Mouse (Mus musculus): Measurements from ENCODE around the gene Aldh3b3. TPM values are rescaled to one million over a fixed set of nuclear protein-coding genes. Genes with fewer than 3 reads are reported as not detected.
A peak's percentile ranks its signal among the peaks of the same experiment; 100 is the strongest.
"Not testable (repeated sequence)": the region's sequence is repeated elsewhere in the genome, so short reads cannot be mapped to it uniquely, and the experiment has no call there.

Aldh3b3 gene
- polyA plus RNA-seq, 1 experiment from 2014 or later, result not detected

DNA sequence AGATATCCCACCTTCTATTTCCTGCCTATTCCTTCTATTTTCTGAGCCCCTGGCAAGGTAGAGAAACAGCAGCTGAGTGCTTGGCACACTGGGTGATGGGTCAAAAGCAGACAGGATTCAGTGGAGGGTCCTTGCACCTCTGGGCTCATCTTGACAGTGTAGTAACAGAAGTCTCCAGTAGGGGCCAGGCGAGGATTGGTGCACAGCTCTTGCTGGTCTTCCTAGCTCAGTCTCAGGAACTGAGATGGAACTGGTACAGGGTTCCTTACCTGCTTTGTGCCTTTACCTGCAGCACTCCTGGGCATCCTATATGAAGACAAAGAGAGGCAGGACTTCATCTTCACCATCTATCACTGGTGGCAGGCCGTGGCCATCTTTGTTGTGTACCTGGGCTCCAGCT lies 11.7 kb upstream of the Aldh3b3 start:
- H3K4me3 ChIP-seq (ENCODE audit: low read depth, low read length), result no peak overlapping the region
- DNase-seq (ENCODE audit: low spot score), result peak; percentile 79
- no peaks in the 10 kb centered on the region for H3K4me1 ChIP-seq (replicated peaks; ENCODE audit: control insufficient read depth, insufficient read depth, low read length)
- H3K9me3 ChIP-seq (ENCODE audit: control insufficient read depth, low read length), result no peaks in the 10 kb centered on the region
- no peak overlapping the region for H3K4me2 ChIP-seq (ENCODE audit: low read depth, low read length, severe bottlenecking)
- 19% methylated on average over 2 of the region's 2 CpGs for WGBS
- H3K27ac ChIP-seq (ENCODE audit: low read depth, low read length), result no peak overlapping the region
- no peak overlapping the region for H3K9ac ChIP-seq (ENCODE audit: low read length)
- H3K27me3 ChIP-seq (ENCODE audit: control insufficient read depth, insufficient read depth, low read length), result no peaks in the 10 kb centered on the region
- ATAC-seq (replicated peaks; ENCODE audit: low FRiP score), result 0 out of 2 replicates have a peak, but pooled peaks have one; percentile 27
- H3K36me3 ChIP-seq (ENCODE audit: control insufficient read depth, insufficient read depth, low read length), result no peaks in the 10 kb centered on the region

DNA sequence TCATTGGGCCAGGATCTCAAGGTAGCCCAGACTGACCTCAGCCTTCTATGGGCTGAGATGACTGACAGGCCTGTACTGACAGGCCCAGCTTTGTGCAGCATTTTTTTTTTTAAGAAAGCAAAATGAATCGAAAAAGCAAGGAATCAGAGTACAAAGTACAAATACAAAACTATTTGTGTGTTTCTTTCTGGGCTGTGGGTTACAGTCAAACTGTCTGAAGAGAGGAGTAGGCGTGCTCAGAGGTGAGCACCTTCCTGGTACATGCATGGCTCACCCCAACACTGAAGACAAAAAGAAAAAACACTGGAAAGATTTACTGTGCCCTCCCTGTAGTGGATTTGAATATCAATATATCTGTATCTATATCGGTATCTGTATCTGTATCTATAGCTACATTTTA lies 10.6 kb upstream of the Aldh3b3 start:
- 77% methylated on average over 3 of the region's 3 CpGs for WGBS
- Histone ChIP-seq H3K9me3 (ENCODE audit: control insufficient read depth, low read length) (no peaks in the 10 kb centered on the region), H3K4me3 (ENCODE audit: low read depth, low read length) (no peak overlapping the region), H3K4me2 (ENCODE audit: low read depth, low read length, severe bottlenecking) (no peak overlapping the region), H3K36me3 (ENCODE audit: control insufficient read depth, insufficient read depth, low read length) (no peaks in the 10 kb centered on the region), H3K9ac (ENCODE audit: low read length) (no peak overlapping the region), H3K4me1 (replicated peaks; ENCODE audit: control insufficient read depth, insufficient read depth, low read length) (no peaks in the 10 kb centered on the region), H3K27me3 (ENCODE audit: control insufficient read depth, insufficient read depth, low read length) (no peaks in the 10 kb centered on the region), H3K27ac (ENCODE audit: low read depth, low read length) (no peak overlapping the region)
- DNase-seq (ENCODE audit: low spot score) (no peak), ATAC-seq (replicated peaks; ENCODE audit: low FRiP score) (no peak)

DNA sequence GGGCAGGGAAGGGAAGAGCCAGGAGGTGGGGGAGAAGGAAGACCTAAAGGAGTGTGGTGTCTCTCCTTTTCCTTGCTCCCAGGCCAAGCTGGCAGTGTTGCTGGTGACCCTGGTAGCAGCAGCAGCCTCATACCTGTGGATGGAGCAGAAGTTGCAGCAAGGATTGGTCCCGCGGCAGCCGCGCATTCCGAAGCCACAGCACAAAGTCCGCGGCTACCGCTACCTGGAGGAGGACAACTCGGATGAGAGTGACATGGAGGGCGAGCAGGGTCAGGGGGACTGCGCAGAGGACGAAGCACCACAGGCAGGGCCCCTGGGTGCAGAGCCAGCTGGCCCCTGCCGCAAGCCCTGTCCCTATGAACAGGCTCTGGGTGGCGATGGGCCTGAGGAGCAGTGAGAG lies 9.9 kb upstream of the Aldh3b3 start:
- Histone ChIP-seq H3K27ac (ENCODE audit: low read depth, low read length) (no peak overlapping the region), H3K9me3 (ENCODE audit: control insufficient read depth, low read length) (no peaks in the 10 kb centered on the region), H3K9ac (ENCODE audit: low read length) (no peak overlapping the region), H3K4me2 (ENCODE audit: low read depth, low read length, severe bottlenecking) (no peak overlapping the region), H3K4me3 (ENCODE audit: low read depth, low read length) (no peak overlapping the region), H3K27me3 (ENCODE audit: control insufficient read depth, insufficient read depth, low read length) (no peaks in the 10 kb centered on the region), H3K4me1 (replicated peaks; ENCODE audit: control insufficient read depth, insufficient read depth, low read length) (no peaks in the 10 kb centered on the region), H3K36me3 (ENCODE audit: control insufficient read depth, insufficient read depth, low read length) (no peaks in the 10 kb centered on the region)
- WGBS, result 70% methylated on average over 14 of the region's 14 CpGs
- no peak for DNase-seq (ENCODE audit: low spot score)
- no peak for ATAC-seq (replicated peaks; ENCODE audit: low FRiP score)

DNA sequence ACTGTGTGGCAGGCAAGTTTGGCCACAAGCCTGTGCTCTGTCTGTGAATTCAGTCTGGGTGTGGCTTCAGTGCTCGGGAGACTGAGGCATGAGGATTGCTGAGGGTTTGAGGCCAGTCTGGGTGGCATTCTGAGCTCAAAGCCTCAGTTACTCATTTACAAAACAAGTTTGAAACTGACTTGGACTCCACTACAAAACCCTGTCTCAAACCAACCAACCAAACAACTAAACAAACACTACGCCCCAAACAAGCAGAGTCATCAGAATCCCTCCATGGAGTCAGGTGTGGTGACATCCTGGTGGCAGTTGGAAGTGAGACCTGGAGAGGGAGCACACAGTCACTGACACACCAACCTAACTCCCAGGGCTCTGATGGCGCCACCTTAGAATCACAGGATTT lies 8.1 kb upstream of the Aldh3b3 start:
- no peak overlapping the region; the same call in 1 of the 2 replicates for H3K9ac ChIP-seq (ENCODE audit: low read length)
- no peak overlapping the region for H3K27ac ChIP-seq (ENCODE audit: low read depth, low read length)
- no peaks in the 10 kb centered on the region for H3K4me1 ChIP-seq (replicated peaks; ENCODE audit: control insufficient read depth, insufficient read depth, low read length)
- H3K9me3 ChIP-seq (ENCODE audit: control insufficient read depth, low read length), result no peaks in the 10 kb centered on the region
- H3K27me3 ChIP-seq (ENCODE audit: control insufficient read depth, insufficient read depth, low read length), result no peaks in the 10 kb centered on the region
- 80% methylated on average over 3 of the region's 3 CpGs for WGBS
- H3K4me3 ChIP-seq (ENCODE audit: low read depth, low read length), result no peak overlapping the region
- H3K4me2 ChIP-seq (ENCODE audit: low read depth, low read length, severe bottlenecking), result no peak overlapping the region
- DNase-seq (ENCODE audit: low spot score) (no peak), ATAC-seq (replicated peaks; ENCODE audit: low FRiP score) (no peak)
- H3K36me3 ChIP-seq (ENCODE audit: control insufficient read depth, insufficient read depth, low read length), result no peaks in the 10 kb centered on the region

DNA sequence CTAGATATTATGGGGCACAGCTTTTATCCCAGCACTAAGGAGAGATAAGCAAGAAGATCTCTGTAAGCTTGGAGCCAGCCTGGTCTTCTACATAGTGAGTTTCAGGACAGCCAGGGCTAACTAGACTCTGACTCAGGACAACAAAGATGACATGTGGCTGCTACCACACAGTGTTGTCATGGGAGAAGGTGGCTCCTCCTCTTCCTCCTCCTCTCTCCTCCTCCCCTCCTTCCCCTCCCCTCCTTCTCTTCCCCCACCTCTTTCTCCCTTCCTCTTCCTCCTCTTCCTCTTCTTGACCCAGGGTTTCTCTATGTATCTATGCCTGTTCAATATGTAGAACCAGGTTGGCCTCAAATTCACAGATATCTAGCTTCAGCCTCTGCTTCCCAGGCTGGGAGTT lies 7.0 kb upstream of the Aldh3b3 start:
- no peak overlapping the region for H3K4me2 ChIP-seq (ENCODE audit: low read depth, low read length, severe bottlenecking)
- H3K27me3 ChIP-seq (ENCODE audit: control insufficient read depth, insufficient read depth, low read length), result no peaks in the 10 kb centered on the region
- DNase-seq (ENCODE audit: low spot score) (no peak), ATAC-seq (replicated peaks; ENCODE audit: low FRiP score) (no peak)
- no peak overlapping the region for H3K9ac ChIP-seq (ENCODE audit: low read length)
- no peaks in the 10 kb centered on the region for H3K4me1 ChIP-seq (replicated peaks; ENCODE audit: control insufficient read depth, insufficient read depth, low read length)
- no peak overlapping the region for H3K27ac ChIP-seq (ENCODE audit: low read depth, low read length)
- no peaks in the 10 kb centered on the region for H3K36me3 ChIP-seq (ENCODE audit: control insufficient read depth, insufficient read depth, low read length)
- no peaks in the 10 kb centered on the region for H3K9me3 ChIP-seq (ENCODE audit: control insufficient read depth, low read length)
- H3K4me3 ChIP-seq (ENCODE audit: low read depth, low read length), result no peak overlapping the region

DNA sequence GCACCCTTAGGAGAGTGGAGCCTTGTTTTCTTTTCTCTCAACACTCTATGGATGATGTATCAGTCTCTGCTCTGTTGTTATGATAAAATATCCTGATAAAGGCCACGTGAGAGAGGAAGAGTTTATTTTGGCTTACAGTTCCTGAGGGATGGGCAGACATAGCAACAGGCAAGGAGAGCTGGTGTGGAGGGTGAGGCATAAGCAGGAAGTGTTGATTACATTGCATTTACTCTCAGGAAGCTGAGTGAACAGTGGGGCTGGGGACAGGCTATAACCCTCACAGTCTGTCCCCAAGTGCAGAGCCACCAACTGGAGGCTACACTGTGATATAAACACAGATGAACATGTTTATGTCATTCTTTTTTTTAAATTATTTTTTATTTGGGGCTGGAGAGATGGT lies 6.3 kb upstream of the Aldh3b3 start:
- WGBS, result 77% methylated on average over 1 of the region's 1 CpGs
- H3K9ac ChIP-seq (ENCODE audit: low read length), result no peak overlapping the region
- ATAC-seq (replicated peaks; ENCODE audit: low FRiP score), result no peak
- no peaks in the 10 kb centered on the region for H3K9me3 ChIP-seq (ENCODE audit: control insufficient read depth, low read length)
- no peaks in the 10 kb centered on the region for H3K4me1 ChIP-seq (replicated peaks; ENCODE audit: control insufficient read depth, insufficient read depth, low read length)
- no peak overlapping the region for H3K27ac ChIP-seq (ENCODE audit: low read depth, low read length)
- no peak overlapping the region for H3K4me3 ChIP-seq (ENCODE audit: low read depth, low read length)
- H3K27me3 ChIP-seq (ENCODE audit: control insufficient read depth, insufficient read depth, low read length), result no peaks in the 10 kb centered on the region
- H3K4me2 ChIP-seq (ENCODE audit: low read depth, low read length, severe bottlenecking), result no peak overlapping the region
- no peaks in the 10 kb centered on the region for H3K36me3 ChIP-seq (ENCODE audit: control insufficient read depth, insufficient read depth, low read length)
- DNase-seq (ENCODE audit: low spot score), result no peak

DNA sequence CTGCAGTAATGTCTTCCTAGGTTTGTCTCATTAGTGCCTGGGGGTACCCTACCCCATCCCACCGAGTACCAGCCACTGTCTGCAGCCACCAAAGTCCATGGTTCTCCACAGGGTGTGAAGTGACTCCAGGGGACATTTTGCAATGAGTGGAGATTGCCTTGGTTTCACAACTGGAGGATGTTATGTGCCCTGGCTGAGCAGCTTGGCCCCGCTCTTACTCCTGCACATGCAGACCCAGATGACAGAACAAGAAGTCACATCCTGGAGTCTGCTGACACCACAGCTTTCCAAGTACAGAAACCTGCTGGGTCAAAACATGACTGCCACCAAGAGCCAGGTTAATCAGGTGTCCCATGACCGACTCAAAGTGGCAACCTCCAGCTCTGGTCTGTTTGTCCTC lies 3.4 kb upstream of the Aldh3b3 start:
- WGBS, result 82% methylated on average over 3 of the region's 3 CpGs
- no peak for ATAC-seq (replicated peaks; ENCODE audit: low FRiP score)

DNA sequence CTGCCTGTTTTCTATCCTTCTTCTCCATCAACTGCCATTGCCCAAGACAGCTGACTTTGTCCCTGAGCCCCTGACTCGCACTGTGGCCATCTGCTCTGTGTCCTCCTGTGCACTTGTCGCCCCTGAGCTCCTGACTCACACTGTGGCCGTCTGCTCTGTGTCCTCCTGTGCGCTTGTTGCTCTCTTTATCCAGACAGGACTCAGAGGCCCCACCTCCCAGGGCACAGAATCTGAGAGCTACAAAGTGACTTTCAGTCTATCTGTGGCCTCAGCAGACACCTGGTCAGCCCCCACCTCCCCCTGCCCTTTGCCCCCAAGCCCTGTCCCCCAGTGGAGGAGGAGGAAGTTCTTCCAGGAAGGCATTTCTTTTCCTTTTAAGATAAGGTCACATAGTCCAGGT lies 2.6 kb upstream of the Aldh3b3 start:
- H3K4me1 ChIP-seq (replicated peaks; ENCODE audit: control insufficient read depth, insufficient read depth, low read length), result no peaks in the 10 kb centered on the region
- H3K36me3 ChIP-seq (ENCODE audit: control insufficient read depth, insufficient read depth, low read length), result no peaks in the 10 kb centered on the region
- no peak overlapping the region for H3K27ac ChIP-seq (ENCODE audit: low read depth, low read length)
- H3K4me2 ChIP-seq (ENCODE audit: low read depth, low read length, severe bottlenecking), result no peak overlapping the region
- no peaks in the 10 kb centered on the region for H3K27me3 ChIP-seq (ENCODE audit: control insufficient read depth, insufficient read depth, low read length)
- H3K9ac ChIP-seq (ENCODE audit: low read length), result no peak overlapping the region
- H3K4me3 ChIP-seq (ENCODE audit: low read depth, low read length), result no peak overlapping the region
- WGBS, result 54% methylated on average over 4 of the region's 4 CpGs
- H3K9me3 ChIP-seq (ENCODE audit: control insufficient read depth, low read length), result no peaks in the 10 kb centered on the region
- ATAC-seq (replicated peaks; ENCODE audit: low FRiP score), result no peak
- no peak for DNase-seq (ENCODE audit: low spot score)

More for the DNA sequence above, 3.4 kb upstream of the Aldh3b3 start:
- no peaks in the 10 kb centered on the region for H3K9me3 ChIP-seq (ENCODE audit: control insufficient read depth, low read length)
- no peak overlapping the region for H3K4me3 ChIP-seq (ENCODE audit: low read depth, low read length)
- no peak overlapping the region for H3K27ac ChIP-seq (ENCODE audit: low read depth, low read length)
- no peaks in the 10 kb centered on the region for H3K4me1 ChIP-seq (replicated peaks; ENCODE audit: control insufficient read depth, insufficient read depth, low read length)
- no peak overlapping the region for H3K9ac ChIP-seq (ENCODE audit: low read length)
- H3K27me3 ChIP-seq (ENCODE audit: control insufficient read depth, insufficient read depth, low read length), result no peaks in the 10 kb centered on the region
- no peaks in the 10 kb centered on the region for H3K36me3 ChIP-seq (ENCODE audit: control insufficient read depth, insufficient read depth, low read length)
- DNase-seq (ENCODE audit: low spot score), result no peak
- H3K4me2 ChIP-seq (ENCODE audit: low read depth, low read length, severe bottlenecking), result no peak overlapping the region

DNA sequence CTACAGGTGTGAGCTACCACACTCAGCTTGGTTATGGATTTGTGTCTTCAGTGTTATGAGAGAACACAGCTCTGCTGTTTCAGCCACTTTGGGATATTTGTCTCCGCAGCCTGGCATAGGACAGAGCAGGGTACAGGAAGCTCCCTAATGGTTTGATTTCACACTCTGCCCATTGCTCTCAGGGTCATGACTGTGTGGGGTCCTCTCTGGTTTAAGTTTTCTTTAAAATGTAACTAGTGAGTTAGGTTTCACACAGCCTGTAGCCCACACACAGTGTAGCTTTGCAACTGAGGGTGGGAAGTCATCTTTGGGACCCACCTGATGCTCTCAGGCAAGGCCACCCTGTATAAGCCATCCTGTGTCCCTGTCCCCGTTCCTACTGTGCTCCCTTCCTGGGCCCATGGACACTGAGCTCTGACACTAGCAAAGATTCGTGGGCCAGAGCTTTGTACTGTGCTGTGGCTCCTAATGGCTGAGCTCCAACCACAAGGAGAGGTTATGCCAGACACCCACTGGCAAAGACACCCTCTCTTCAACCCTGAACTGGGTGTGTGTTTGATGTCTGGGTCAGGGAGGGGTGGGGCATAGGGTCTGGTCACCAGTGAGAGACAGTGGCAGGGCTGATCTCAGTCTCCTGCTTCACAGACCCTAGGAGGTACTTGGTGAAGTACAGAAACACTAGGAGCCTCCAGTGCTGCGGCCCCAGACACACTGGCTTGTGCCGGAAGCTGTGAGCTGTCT lies 979 bp upstream of the Aldh3b3 start:
- ATAC-seq (replicated peaks; ENCODE audit: low FRiP score), result not testable (repeated sequence)

More for the DNA sequence above, 979 bp upstream of the Aldh3b3 start:
- H3K9ac ChIP-seq (ENCODE audit: low read length); DNase-seq (ENCODE audit: low spot score); H3K4me3 ChIP-seq (ENCODE audit: low read depth, low read length); H3K27ac ChIP-seq (ENCODE audit: low read depth, low read length); H3K36me3 ChIP-seq (ENCODE audit: control insufficient read depth, insufficient read depth, low read length); H3K9me3 ChIP-seq (ENCODE audit: control insufficient read depth, low read length); H3K4me2 ChIP-seq (ENCODE audit: low read depth, low read length, severe bottlenecking); H3K27me3 ChIP-seq (ENCODE audit: control insufficient read depth, insufficient read depth, low read length); H3K4me1 ChIP-seq (replicated peaks; ENCODE audit: control insufficient read depth, insufficient read depth, low read length): not testable (repeated sequence)
- WGBS, result 87% methylated on average over 4 of the region's 5 CpGs

Measured in forebrain, embryonic 11.5 days (tissue).